Mouse (Mus musculus): Measurements from ENCODE around the gene Glycam1.

DNA sequence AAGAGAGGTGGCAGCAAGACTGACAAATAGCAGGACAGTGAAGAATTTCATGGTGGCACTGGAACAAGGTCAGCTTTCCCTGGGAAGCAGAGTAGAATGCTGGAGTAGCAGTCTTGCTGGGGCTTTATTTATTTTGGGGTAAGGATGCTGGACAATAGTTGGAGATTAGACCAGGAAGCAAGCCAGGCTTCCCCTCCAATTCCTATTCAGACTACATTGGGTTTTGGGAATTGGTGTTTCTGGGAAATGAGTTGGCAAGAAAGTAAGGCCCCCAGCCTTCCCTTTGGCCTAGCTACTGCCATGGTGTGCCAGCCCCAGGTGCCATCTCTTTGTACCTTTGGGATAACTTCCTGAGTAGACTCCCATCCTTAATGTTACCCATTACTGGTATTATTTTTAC is at the start of gene Glycam1:
- TF ChIP-seq CTCF (conservative IDR thresholded peaks at IDR 0.05; ENCODE audit: insufficient read depth, insufficient read length, low read depth, low read length) (no peak), POLR2A (IDR thresholded peaks at IDR 0.05; ENCODE audit: low read depth, low read length) (no peak)
